Mouse (Mus musculus) embryonic fibroblast, embryonic 13.5 days (primary cell): Measurements from ENCODE around the gene Crip1. TPM values are rescaled to one million over a fixed set of nuclear protein-coding genes. Genes with fewer than 3 reads are reported as not detected.

Experiments used
- H3K27ac ChIP-seq: 2 replicates; pipeline ENCODE4 v1.5.1; 2012; ENCODE audit warnings: low read length, control low read depth, inconsistent platforms; ENCODE audit not compliant: insufficient read depth
- H3K4me1 ChIP-seq: 2 replicates; pipeline ENCODE4 v1.6.1; 2011; ENCODE audit warnings: low read length; ENCODE audit not compliant: control insufficient read depth, insufficient read depth
- H3K4me3 ChIP-seq: 2 replicates; pipeline ENCODE4 v1.5.1; 2011; ENCODE audit warnings: mild to moderate bottlenecking, control low read depth, low read length; ENCODE audit not compliant: insufficient read depth
- CTCF ChIP-seq: IDR thresholded peaks from 2 replicates; pipeline ENCODE4 v1.5.1; 2011; ENCODE audit warnings: mild to moderate bottlenecking, control low read depth, low read length, moderate library complexity, borderline replicate concordance; ENCODE audit not compliant: insufficient read depth
- POLR2A ChIP-seq: IDR thresholded peaks from 2 replicates; pipeline ENCODE4 v1.6.1; 2011; ENCODE audit warnings: low read depth, mild to moderate bottlenecking, control low read depth, low read length, moderate library complexity
- polyA plus RNA-seq: library from polyadenylated mRNA; stranded (reverse); fragments of >200 nt; gene quantifications from 2 replicates; pipeline ENCODE4 v1.2.4, GENCODE M21; 2011; ENCODE audit warnings: low read depth; ENCODE audit not compliant: missing spikeins, insufficient read length

Gene Crip1
- polyA plus RNA-seq, 1 experiment = 75.5 TPM

GRCm38 (mm10) chr12:113138901-113139864, 6.9 kb upstream of the Crip1 start:
- TF ChIP-seq POLR2A (no peak), CTCF (no peak)
- H3K4me3 ChIP-seq = no peak overlapping the region
- no peak overlapping the region for H3K27ac ChIP-seq
- peaks cover 2% of the 10 kb centered on the region; the same call in 1 of the 2 replicates for H3K4me1 ChIP-seq

GRCm38 (mm10) chr12:113139908-113140615, 6.1 kb upstream of the Crip1 start, which contains the start of gene Crip2:
TSS of gene Crip2 (plus strand) at chr12:113140236.
- Histone ChIP-seq H3K4me3 (peak within 1 kb of the TSS; percentile 75), H3K4me1 (peaks cover 2% of the 10 kb centered on the region; the same call in 1 of the 2 replicates), H3K27ac (peak within 1 kb of the TSS; percentile 12; the same call in 1 of the 2 replicates)
- TF ChIP-seq POLR2A (peak; percentile 78), CTCF (no peak)

GRCm38 (mm10) chr12:113140616-113141411, 5.3 kb upstream of the Crip1 start:
- H3K27ac ChIP-seq = peak overlapping the region; percentile 14; the same call in 1 of the 2 replicates
- H3K4me3 ChIP-seq = peak overlapping the region; percentile 75
- peaks cover 2% of the 10 kb centered on the region; the same call in 1 of the 2 replicates for H3K4me1 ChIP-seq
- TF ChIP-seq POLR2A = no peak
- no peak for TF ChIP-seq CTCF

- H3K27ac ChIP-seq = peak overlapping the region; percentile 14; the same call in 1 of the 2 replicates
- H3K4me1 ChIP-seq = peaks cover 2% of the 10 kb centered on the region; the same call in 1 of the 2 replicates
- TF ChIP-seq CTCF = no peak
- no peak for TF ChIP-seq POLR2A
- peak overlapping the region; percentile 75 for H3K4me3 ChIP-seq
Measured at GRCm38 (mm10) chr12:113141531-113141973, 4.6 kb upstream of the Crip1 start.

- H3K4me1 ChIP-seq = peaks cover 2% of the 10 kb centered on the region; the same call in 1 of the 2 replicates
- peak overlapping the region; percentile 75 for H3K4me3 ChIP-seq
- TF ChIP-seq CTCF (no peak), POLR2A (0 out of 2 replicates have a peak, but pooled peaks have one; percentile 20)
- 0 out of 2 replicates have a peak overlapping the region, but pooled peaks have one; percentile 1 for H3K27ac ChIP-seq
Measured at GRCm38 (mm10) chr12:113142021-113142975, 3.8 kb upstream of the Crip1 start.

DNA sequence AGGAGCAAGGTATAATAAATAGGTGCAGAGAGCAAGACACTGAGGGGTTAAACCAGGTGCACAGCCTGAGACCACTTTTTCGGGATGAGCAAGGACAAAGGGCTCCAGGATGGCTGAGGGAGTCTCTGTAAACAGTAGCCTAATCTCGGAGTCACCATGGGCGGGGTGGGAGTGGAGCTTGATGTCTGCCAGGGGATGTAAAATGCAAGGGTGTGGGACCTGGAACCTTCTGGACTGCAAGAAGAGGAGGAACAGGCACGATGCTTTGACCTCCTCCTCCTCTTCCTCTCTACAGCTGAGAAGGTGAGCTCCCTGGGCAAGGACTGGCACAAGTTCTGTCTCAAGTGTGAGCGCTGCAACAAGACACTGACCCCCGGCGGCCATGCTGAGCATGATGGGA, 3.0 kb upstream of the Crip1 start:
- Histone ChIP-seq H3K27ac (no peak overlapping the region), H3K4me3 (peak overlapping the region; percentile 25; the same call in 1 of the 2 replicates), H3K4me1 (peaks cover 2% of the 10 kb centered on the region; the same call in 1 of the 2 replicates)
- TF ChIP-seq POLR2A = no peak
- TF ChIP-seq CTCF = no peak

DNA sequence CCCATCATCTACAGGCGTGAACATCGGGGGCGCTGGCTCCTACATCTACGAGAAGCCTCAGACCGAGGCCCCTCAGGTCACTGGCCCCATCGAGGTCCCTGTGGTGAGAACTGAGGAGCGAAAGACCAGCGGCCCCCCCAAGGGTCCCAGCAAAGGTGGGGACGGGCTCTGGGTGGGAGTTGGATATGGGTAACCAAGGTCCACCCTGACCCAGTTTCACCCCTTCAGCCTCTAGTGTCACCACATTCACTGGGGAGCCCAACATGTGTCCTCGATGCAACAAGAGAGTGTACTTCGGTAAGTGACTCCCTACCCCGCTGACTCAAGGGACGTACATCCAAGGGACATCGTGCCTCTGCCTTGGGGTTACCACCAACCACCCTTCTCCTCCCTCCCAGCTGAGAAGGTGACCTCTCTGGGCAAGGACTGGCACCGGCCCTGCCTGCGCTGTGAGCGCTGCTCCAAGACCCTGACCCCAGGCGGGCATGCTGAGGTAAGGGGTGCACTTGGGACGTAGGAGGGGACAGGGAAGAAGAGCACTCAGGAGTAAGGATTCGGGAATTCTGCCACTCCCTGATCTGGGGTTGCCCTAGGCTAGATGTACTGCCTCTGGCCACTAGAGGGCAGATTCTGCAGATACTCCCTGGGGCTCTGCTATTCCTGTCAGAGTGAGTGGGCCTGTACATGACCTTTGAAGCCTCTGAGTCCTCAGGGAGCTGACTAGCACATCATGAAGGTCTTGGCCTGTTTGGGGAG, 1.9 kb upstream of the Crip1 start:
- TF ChIP-seq POLR2A = no peak
- TF ChIP-seq CTCF = peak; percentile 46; the same call in 1 of the 2 replicates
- H3K27ac ChIP-seq = no peak overlapping the region
- H3K4me3 ChIP-seq = no peak overlapping the region
- peaks cover 2% of the 10 kb centered on the region; the same call in 1 of the 2 replicates for H3K4me1 ChIP-seq

DNA sequence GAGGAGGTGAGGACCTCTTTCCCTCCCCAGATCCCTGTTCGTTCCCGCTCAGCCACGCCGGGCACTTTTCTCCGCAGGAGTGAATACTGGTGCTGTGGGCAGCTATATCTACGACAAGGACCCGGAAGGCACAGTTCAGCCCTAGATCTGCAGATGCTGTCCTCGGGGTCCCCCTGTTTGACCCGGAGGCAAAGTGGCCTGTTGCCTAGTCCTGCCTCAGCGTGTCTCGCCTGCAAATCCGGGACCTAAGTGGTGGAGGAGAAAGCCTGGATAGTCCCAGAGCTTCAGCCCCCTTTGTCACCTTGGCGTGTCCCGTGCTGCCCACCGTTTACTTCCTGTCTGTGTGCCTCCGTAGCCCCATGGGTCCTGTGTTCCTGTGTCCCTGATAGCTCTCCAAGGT, 1.2 kb upstream of the Crip1 start:
- Histone ChIP-seq H3K27ac (no peak overlapping the region), H3K4me1 (no peaks in the 10 kb centered on the region), H3K4me3 (no peak overlapping the region)
- no peak for TF ChIP-seq CTCF
- no peak for TF ChIP-seq POLR2A
